Mouse (Mus musculus) heart, adult 10 weeks (tissue): Measurements from ENCODE around the gene Gm11032. TPM values are rescaled to one million over a fixed set of nuclear protein-coding genes. Genes with fewer than 3 reads are reported as not detected.

ENCODE experiments used
- polyA plus RNA-seq: library from polyadenylated mRNA; stranded (reverse); fragments of 350-450 nt; fragmentation: Illumina TruSeq; extraction: RNeasy Lipid Tissue Mini Kit (QIAGEN cat#74804); gene quantifications from one replicate; pipeline ENCODE4 v1.2.3, GENCODE M21; 2014; ENCODE audit warnings: low read depth, low replicate concordance

Gm11032 gene
- polyA plus RNA-seq = not detected

GRCm38 (mm10) chr11:4620017-4620485, at the start of gene Gm11032:
Gene Gm11032 (plus strand): TSS chr11:4620067.

GRCm38 (mm10) chr11:4594608-4595500, 25.0 kb upstream of the Gm11032 start, which contains the start of gene Mtmr3:
Gene Mtmr3 (minus strand): TSS chr11:4594863.

GRCm38 (mm10) chr11:4637534-4638234, 17.8 kb downstream of the Gm11032 start, which contains the start of gene Ascc2:
Gene Ascc2 (plus strand): TSS chr11:4637747.

Other genes with a start within 250 kb of the Gm11032 start
- not detected for gene Hormad2, start 179.0 kb upstream of the Gm11032 start, polyA plus RNA-seq
- gene Mtmr3, start 25.2 kb upstream of the Gm11032 start, polyA plus RNA-seq = 39.2 TPM
- gene Ascc2, start 17.7 kb downstream of the Gm11032 start, polyA plus RNA-seq = 15.9 TPM
- 1,829 TPM for gene Uqcr10, start 84.3 kb downstream of the Gm11032 start, polyA plus RNA-seq
- gene Zmat5, start 84.6 kb downstream of the Gm11032 start, polyA plus RNA-seq = 34.0 TPM
- not detected for gene Cabp7, start 126.7 kb downstream of the Gm11032 start, polyA plus RNA-seq
- 83.4 TPM for gene Nf2, start 229.5 kb downstream of the Gm11032 start, polyA plus RNA-seq